16 mouse cellular contexts compared by ENCODE assay signal in genomic region chr13:60453821-60454483, GRCm38 (mm10).
A peak's percentile ranks its signal among the peaks of the same experiment; 100 is the strongest.
DNase-seq lines count a peak whose midpoint lies in the region; ATAC-seq and TF ChIP-seq lines count a peak whose summit lies in the region.
"Had no signal": no experiment of that assay in that cellular context is flagged by ENCODE, and none has a peak within 500 bp of the region (broad histone marks: within the 10 kb centered on the region; RNA-seq: fewer than 3 reads in every experiment).

No protein-coding gene starts in this region.

- no peak for TF ChIP-seq CTCF in testis, adult 2 months (IDR thresholded peaks at IDR 0.05; ENCODE audit: control insufficient read depth, insufficient read depth, insufficient replicate concordance, low read depth, low read length)

- WGBS in limb, embryonic 14.5 days: 82% methylated on average over 9 of the region's 9 CpGs

- H3K4me3 ChIP-seq in testis, adult 2 months (ENCODE audit: control insufficient read depth, low read depth, low read length): no peak overlapping the region
- no peak overlapping the region for H3K4me3 ChIP-seq in limb, embryonic 14.5 days (replicated peaks; ENCODE audit: low read length)
- H3K4me3 ChIP-seq: heart, adult 2 months; lung, embryonic 15.5 days; midbrain, embryonic 12.5 days; neural tube, embryonic 12.5 days had no signal

- H3K9me3 ChIP-seq in limb, embryonic 14.5 days (ENCODE audit: control insufficient read depth, low read length): no peaks in the 10 kb centered on the region
- H3K9me3 ChIP-seq: lung, embryonic 15.5 days; midbrain, embryonic 12.5 days; neural tube, embryonic 12.5 days had no signal

- H3K36me3 ChIP-seq in testis, adult 2 months (ENCODE audit: control insufficient read depth, insufficient read depth, low read length): no peaks in the 10 kb centered on the region
- H3K36me3 ChIP-seq in limb, embryonic 14.5 days (ENCODE audit: control insufficient read depth, insufficient read depth, low read length): no peaks in the 10 kb centered on the region
- H3K36me3 ChIP-seq: lung, embryonic 15.5 days; midbrain, embryonic 12.5 days; neural tube, embryonic 12.5 days had no signal

- no peak overlapping the region for H3K4me2 ChIP-seq in limb, embryonic 14.5 days (replicated peaks; ENCODE audit: low read depth, low read length, severe bottlenecking)
- H3K4me2 ChIP-seq: midbrain, embryonic 12.5 days; neural tube, embryonic 12.5 days had no signal

- DNase-seq in heart, adult 11 months: peak; percentile 14
- DNase-seq in heart, adult 8-10 months (ENCODE audit: low spot score): no peak
- DNase-seq in testis, postnatal 10 days (ENCODE audit: low spot score): no peak
- no peak for DNase-seq in limb, embryonic 14.5 days (ENCODE audit: low spot score)
- DNase-seq in layer of hippocampus, adult 9-11 months: no peak
- no peak for DNase-seq in cerebellum, postnatal 10 days
- DNase-seq: adrenal gland, postnatal 36 days; heart, adult 2 months; retina, postnatal 1 day; thymus, postnatal 25 days had no signal

- peaks cover 6% of the 10 kb centered on the region for H3K4me1 ChIP-seq in testis, adult 2 months (ENCODE audit: control insufficient read depth, insufficient read depth, low read length)
- H3K4me1 ChIP-seq in limb, embryonic 14.5 days (ENCODE audit: control insufficient read depth, insufficient read depth, low read length): peaks cover 24% of the 10 kb centered on the region
- H3K4me1 ChIP-seq: midbrain, embryonic 12.5 days; neural tube, embryonic 12.5 days had no signal

- no peak for ATAC-seq in limb, embryonic 14.5 days (ENCODE audit: low FRiP score, low read depth)
- no peak for ATAC-seq in CD4-positive, CD25-positive, alpha-beta regulatory T cell, adult 4 months
- ATAC-seq: forebrain, embryonic 14.5 days had no signal

- H3K9ac ChIP-seq in limb, embryonic 14.5 days (ENCODE audit: low read depth, low read length, severe bottlenecking): no peak overlapping the region
- H3K9ac ChIP-seq: lung, embryonic 15.5 days; midbrain, embryonic 12.5 days; neural tube, embryonic 12.5 days had no signal

- peak overlapping the region; percentile 29; the same call in 1 of the 2 replicates for H3K27ac ChIP-seq in testis, adult 2 months (ENCODE audit: control insufficient read depth, insufficient read depth, low read depth, low read length)
- H3K27ac ChIP-seq in limb, embryonic 14.5 days (replicated peaks; ENCODE audit: low read depth, low read length): peak overlapping the region; percentile 82; the same call in 1 of the 2 replicates
- H3K27ac ChIP-seq: heart, adult 2 months; lung, embryonic 15.5 days; midbrain, embryonic 12.5 days; neural tube, embryonic 12.5 days had no signal

- TF ChIP-seq POLR2A in testis, adult 2 months (IDR thresholded peaks at IDR 0.05; ENCODE audit: control insufficient read depth, low read depth, low read length): no peak
- no peak for TF ChIP-seq POLR2A in limb, embryonic 14.5 days (IDR thresholded peaks at IDR 0.05; ENCODE audit: borderline replicate concordance, extremely low read depth, insufficient read depth, insufficient read length)

- no peaks in the 10 kb centered on the region for H3K27me3 ChIP-seq in testis, adult 2 months (ENCODE audit: control insufficient read depth, insufficient read depth, low read length)
- H3K27me3 ChIP-seq in limb, embryonic 14.5 days (ENCODE audit: control insufficient read depth, insufficient read depth, low read length): no peaks in the 10 kb centered on the region
- H3K27me3 ChIP-seq: lung, embryonic 15.5 days; midbrain, embryonic 12.5 days; neural tube, embryonic 12.5 days had no signal
